Mouse (Mus musculus) intestine, postnatal 0 days (tissue): ENCODE data around the gene Atad5. TPM values are rescaled to one million over a fixed set of nuclear protein-coding genes. Genes with fewer than 3 reads are reported as not detected.

Experiments
- ATAC-seq: fragments of 200-750 bp; cut with Nextera tagmentation; 2 replicates; pipeline ENCODE4 v1.8.0; 2017; ENCODE audit warnings: mild to moderate bottlenecking, moderate TSS enrichment, moderate library complexity
- H3K27ac ChIP-seq: fragments of 300-500 bp; sonication (generic); 2 replicates; pipeline ENCODE4 v1.5.1; 2014; ENCODE audit warnings: mild to moderate bottlenecking, low read depth, low read length, moderate library complexity
- H3K27me3 ChIP-seq: fragments of 300-500 bp; sonication (generic); replicated peaks from 2 replicates; pipeline ENCODE4 v1.6.1; 2014; ENCODE audit warnings: low read length, mixed read lengths; ENCODE audit not compliant: control insufficient read depth, insufficient read depth
- H3K36me3 ChIP-seq: fragments of 300-500 bp; sonication (generic); 2 replicates; pipeline ENCODE4 v1.6.1; 2014; ENCODE audit warnings: mild to moderate bottlenecking, moderate library complexity; ENCODE audit not compliant: control insufficient read depth, insufficient read depth
- H3K4me1 ChIP-seq: fragments of 300-500 bp; sonication (generic); replicated peaks from 2 replicates; pipeline ENCODE4 v1.6.1; 2014; ENCODE audit warnings: antibody characterized with exemption, low read length, mixed read lengths; ENCODE audit not compliant: control insufficient read depth, insufficient read depth
- H3K4me2 ChIP-seq: fragments of 300-500 bp; sonication (generic); replicated peaks from 2 replicates; pipeline ENCODE4 v1.6.1; 2014; ENCODE audit warnings: low read depth, mild to moderate bottlenecking, moderate library complexity
- H3K4me3 ChIP-seq: fragments of 300-500 bp; sonication (generic); 2 replicates; pipeline ENCODE4 v1.5.1; 2014; ENCODE audit warnings: low read depth, low read length
- H3K9ac ChIP-seq: fragments of 300-500 bp; sonication (generic); 2 replicates; pipeline ENCODE4 v1.6.1; 2014; ENCODE audit warnings: mild to moderate bottlenecking, low read depth, low read length
- H3K9me3 ChIP-seq: fragments of 300-500 bp; sonication (generic); 2 replicates; pipeline ENCODE4 v1.6.1; 2016; ENCODE audit warnings: mixed run types; ENCODE audit not compliant: control insufficient read depth
- CTCF ChIP-seq: sonication (generic); IDR thresholded peaks from 2 replicates; pipeline ENCODE4 v1.5.1; 2016; ENCODE audit warnings: low read depth, mild to moderate bottlenecking, control low read depth, antibody characterized with exemption, moderate library complexity
- WGBS: fragments of 180-500 bp; shearing (Covaris S2); extraction: QIAGEN DNeasy Blood & Tissue Kit; methylation state at CpG from one replicate; pipeline ENCODE4 v1.1.7; 2014; 5-methylcytosine and 5-hydroxymethylcytosine counted together
- polyA plus RNA-seq: library from polyadenylated mRNA; unstranded; fragments of >200 nt; fragmentation: Nextera tagmentation; extraction: Ambion mirVana; gene quantifications from 2 replicates; pipeline ENCODE4 v1.2.1, GENCODE M21; 2015

Gene Atad5
- polyA plus RNA-seq, 1 experiment from 2014 or later = 2.2 TPM

DNA sequence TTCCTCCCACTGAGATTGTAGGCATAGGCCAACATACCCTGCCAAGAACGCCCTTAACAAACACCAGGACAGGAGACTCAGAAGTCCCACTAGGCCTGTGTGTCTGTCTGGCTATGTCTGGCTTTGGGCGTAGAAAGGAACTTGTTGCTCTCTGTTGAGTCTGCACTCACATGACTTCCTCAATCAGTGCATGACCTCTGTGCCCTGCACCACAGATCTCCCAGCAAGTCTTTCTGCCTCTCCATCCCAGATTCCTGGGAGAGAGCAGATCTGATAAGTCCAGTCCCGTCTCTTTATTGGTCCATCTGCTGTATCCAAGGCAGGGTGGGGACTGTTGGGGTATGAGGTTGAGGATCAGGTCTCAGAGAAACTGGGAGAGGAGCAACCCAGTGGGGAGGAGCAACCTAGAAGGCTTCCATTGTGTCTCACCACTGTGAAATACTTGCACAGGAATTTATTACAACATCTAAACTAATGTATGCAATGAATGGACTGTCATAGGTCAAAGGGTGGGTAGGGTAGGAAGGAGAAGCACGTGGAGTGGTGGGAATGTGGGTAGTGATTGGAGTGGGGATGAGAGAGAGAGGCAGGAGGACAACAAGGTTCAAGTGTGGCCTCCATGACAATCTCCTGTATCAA is 79.5 kb downstream of the Atad5 start:
- Histone ChIP-seq H3K4me1 (no peaks in the 10 kb centered on the region), H3K27me3 (no peaks in the 10 kb centered on the region), H3K9ac (no peak overlapping the region), H3K9me3 (no peaks in the 10 kb centered on the region), H3K36me3 (peaks cover 16% of the 10 kb centered on the region; the same call in 1 of the 2 replicates), H3K27ac (peak overlapping the region; percentile 77), H3K4me3 (no peak overlapping the region), H3K4me2 (no peak overlapping the region)
- 41% methylated on average over 4 of the region's 4 CpGs for WGBS
- no peak for TF ChIP-seq CTCF
- ATAC-seq = peak; percentile 73

DNA sequence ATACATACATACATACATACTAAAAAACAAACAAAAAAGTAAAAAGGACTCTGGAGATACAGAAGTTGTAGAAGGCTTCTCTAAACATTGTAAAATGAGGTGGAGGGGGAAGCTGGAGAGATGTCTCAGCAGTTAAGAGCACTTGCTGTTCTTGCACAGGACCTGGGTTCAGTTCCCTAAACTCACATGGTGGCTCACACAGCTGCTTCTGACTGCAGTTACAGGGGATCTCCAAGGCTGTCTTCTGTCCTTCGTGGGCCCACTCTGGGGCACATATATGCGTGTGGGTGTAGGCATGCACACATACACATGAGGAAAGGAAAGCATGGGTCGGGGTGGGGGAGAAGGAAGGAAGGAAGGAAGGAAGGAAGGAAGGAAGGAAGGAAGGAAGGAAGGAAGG is 80.4 kb downstream of the Atad5 start:
- 85% methylated on average over 3 of the region's 3 CpGs for WGBS

DNA sequence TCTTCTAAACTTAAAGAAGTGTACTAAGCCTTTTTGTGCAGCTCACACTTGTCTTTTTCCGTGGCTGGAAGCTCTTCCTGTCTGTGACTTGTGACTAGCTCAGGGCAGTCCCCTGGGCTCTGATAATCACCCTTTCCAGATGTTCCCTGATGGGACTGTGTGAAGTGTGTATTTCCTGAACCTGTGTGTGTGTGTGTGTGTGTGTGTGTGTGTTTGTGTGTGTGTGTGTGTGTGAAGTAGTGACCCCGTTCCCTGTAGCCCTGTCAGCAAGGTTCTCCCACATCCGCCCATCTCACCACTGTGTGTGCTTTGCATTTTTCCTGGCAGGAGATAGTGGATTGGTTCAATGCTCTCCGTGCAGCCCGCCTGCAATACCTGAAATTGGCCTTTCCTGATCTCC is 81.2 kb downstream of the Atad5 start:
- Histone ChIP-seq H3K4me3 (no peak overlapping the region), H3K27me3 (no peaks in the 10 kb centered on the region), H3K4me2 (no peak overlapping the region), H3K36me3 (peaks cover 16% of the 10 kb centered on the region; the same call in 1 of the 2 replicates), H3K4me1 (no peaks in the 10 kb centered on the region), H3K9ac (no peak overlapping the region), H3K9me3 (no peaks in the 10 kb centered on the region), H3K27ac (peak overlapping the region; percentile 28; the same call in 1 of the 2 replicates)
- no peak for TF ChIP-seq CTCF
- 58% methylated on average over 5 of the region's 5 CpGs for WGBS
- ATAC-seq = no peak

More for the DNA sequence above, 80.4 kb downstream of the Atad5 start:
- Histone ChIP-seq H3K4me2 (no peak overlapping the region), H3K36me3 (peaks cover 16% of the 10 kb centered on the region; the same call in 1 of the 2 replicates), H3K4me3 (no peak overlapping the region), H3K27me3 (no peaks in the 10 kb centered on the region), H3K9ac (no peak overlapping the region), H3K4me1 (no peaks in the 10 kb centered on the region), H3K27ac (no peak overlapping the region), H3K9me3 (no peaks in the 10 kb centered on the region)
- no peak for ATAC-seq
- no peak for TF ChIP-seq CTCF

DNA sequence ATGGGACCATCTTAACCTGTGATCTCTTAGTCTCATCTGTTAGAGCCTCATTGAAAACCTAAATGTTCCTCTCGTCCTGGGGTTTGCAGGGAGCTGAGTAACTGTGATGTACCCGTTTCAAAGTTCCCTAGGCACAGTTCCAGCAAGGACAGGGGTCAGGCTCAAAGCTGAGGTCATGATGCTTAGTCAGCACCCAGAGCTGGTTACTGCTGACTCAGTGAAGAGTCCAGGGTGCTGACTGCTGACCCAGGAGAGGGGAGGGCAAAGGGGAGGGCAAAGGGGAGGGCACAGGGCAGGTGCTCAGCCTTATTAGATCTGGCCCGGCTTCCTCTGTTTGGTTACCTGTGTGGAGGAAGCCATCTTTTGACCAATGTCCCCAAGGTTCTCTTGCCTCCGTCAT is 82.7 kb downstream of the Atad5 start:
- no peak for TF ChIP-seq CTCF

DNA sequence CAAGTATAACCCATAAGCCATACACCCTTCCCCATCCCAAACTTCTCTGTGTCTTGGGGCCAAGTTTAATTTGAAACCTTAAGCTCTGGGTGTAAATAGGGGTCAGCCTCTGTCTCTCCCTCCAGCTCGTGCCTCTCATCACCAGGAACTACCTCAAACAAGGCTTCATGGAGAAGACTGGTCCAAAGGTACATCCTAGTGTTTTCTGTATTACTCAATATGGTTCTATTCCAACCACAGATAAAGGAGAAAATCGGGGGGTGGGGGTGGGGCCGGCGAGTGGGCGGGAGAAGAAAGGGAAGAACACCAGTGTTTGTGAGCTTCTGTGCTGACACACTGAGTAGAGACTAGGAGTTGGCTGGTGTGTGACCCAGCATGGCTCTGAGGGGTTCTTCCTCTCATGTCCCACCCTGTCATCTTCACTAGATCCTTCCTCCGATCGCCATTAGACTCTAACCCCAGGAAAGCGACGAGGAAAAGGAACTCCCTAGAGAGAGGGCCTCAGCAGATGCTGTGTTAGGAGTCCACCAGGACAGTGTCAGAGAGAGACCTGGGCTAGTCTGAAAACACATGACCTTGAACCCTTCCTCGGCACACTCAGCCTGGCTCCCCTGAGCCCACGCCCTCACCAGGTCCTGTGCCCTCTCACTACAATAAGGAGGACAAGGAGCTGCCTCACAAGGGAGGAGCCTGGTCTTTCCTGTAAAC is 84.9 kb downstream of the Atad5 start:
- TF ChIP-seq CTCF = no peak
- Histone ChIP-seq H3K4me3 (no peak overlapping the region), H3K9ac (no peak overlapping the region), H3K27ac (peak overlapping the region; percentile 57), H3K27me3 (no peaks in the 10 kb centered on the region), H3K4me2 (no peak overlapping the region), H3K4me1 (no peaks in the 10 kb centered on the region), H3K9me3 (no peaks in the 10 kb centered on the region), H3K36me3 (no peaks in the 10 kb centered on the region)
- peak; percentile 23 for ATAC-seq
- 54% methylated on average over 11 of the region's 11 CpGs for WGBS

More for the DNA sequence above, 82.7 kb downstream of the Atad5 start:
- ATAC-seq = peak; percentile 78
- Histone ChIP-seq H3K4me2 (no peak overlapping the region), H3K4me3 (no peak overlapping the region), H3K27me3 (no peaks in the 10 kb centered on the region), H3K27ac (peak overlapping the region; percentile 73), H3K4me1 (no peaks in the 10 kb centered on the region), H3K36me3 (0 out of 2 replicates have a peak, but pooled peaks cover 2% of the 10 kb centered on the region), H3K9ac (no peak overlapping the region), H3K9me3 (no peaks in the 10 kb centered on the region)
- 44% methylated on average over 4 of the region's 4 CpGs for WGBS

DNA sequence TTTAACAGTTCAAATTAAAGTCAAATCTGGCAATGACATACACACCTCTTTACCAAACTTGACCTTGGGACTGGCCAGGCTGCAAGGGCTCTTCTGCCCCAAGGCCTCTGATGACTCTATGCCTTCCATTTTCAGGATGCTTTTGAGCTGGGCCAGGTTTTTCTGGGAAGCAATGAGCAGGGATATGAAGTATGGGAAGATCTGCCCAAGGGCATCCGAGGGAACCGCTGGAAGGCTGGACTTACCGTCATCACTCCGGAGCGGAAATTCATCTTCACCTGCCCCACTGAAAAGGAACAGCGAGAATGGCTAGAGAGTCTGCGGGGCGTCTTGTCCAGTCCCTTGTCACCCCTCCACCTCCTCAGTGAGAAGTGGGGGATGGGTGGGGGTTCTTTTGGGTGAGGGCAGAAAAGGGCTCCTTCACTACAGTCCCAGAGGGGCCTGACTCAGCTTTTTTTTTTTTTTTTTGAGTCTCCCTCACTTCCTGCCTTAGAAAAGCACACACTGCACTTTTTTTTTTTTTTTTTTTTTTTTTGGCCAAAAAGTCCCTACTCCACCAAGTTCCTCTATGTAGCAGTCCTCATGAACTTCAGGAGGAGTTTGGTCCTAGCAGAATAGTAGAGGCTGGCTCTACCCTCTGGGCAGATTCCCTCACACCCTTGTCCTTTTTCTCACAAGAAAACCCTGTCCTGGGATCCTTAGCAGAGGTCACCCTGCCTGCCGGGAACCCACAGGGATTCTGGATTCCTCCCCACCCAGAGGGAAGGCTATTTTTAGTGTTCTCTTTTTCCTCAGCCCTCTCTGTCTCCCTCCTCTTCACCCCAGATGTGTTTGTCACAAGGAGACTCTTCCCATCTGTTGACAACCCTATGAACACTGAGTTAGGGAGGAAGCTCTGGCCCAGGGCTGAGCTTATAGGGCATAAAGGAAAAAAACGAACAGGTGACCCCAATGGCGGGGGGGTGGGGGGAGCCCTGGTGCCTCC is 88.0 kb downstream of the Atad5 start:
- Histone ChIP-seq H3K9ac (no peak overlapping the region), H3K4me1 (no peaks in the 10 kb centered on the region), H3K36me3 (no peaks in the 10 kb centered on the region), H3K9me3 (no peaks in the 10 kb centered on the region), H3K4me3 (no peak overlapping the region), H3K27me3 (no peaks in the 10 kb centered on the region), H3K27ac (no peak overlapping the region), H3K4me2 (no peak overlapping the region)
- ATAC-seq = no peak
- TF ChIP-seq CTCF = no peak
- 79% methylated on average over 11 of the region's 11 CpGs for WGBS
